Mouse (Mus musculus) lung, adult 18-20 months (tissue): Measurements from ENCODE around the gene Snx20.
A peak's percentile ranks its signal among the peaks of the same experiment; 100 is the strongest.

Source experiments
- DNase-seq, 2 experiments: peaks; one replicate each; pipeline ENCODE4 v3.0.0; 2022; ENCODE audit warnings: mixed read lengths in 2 of 2

The Snx20 gene

DNA sequence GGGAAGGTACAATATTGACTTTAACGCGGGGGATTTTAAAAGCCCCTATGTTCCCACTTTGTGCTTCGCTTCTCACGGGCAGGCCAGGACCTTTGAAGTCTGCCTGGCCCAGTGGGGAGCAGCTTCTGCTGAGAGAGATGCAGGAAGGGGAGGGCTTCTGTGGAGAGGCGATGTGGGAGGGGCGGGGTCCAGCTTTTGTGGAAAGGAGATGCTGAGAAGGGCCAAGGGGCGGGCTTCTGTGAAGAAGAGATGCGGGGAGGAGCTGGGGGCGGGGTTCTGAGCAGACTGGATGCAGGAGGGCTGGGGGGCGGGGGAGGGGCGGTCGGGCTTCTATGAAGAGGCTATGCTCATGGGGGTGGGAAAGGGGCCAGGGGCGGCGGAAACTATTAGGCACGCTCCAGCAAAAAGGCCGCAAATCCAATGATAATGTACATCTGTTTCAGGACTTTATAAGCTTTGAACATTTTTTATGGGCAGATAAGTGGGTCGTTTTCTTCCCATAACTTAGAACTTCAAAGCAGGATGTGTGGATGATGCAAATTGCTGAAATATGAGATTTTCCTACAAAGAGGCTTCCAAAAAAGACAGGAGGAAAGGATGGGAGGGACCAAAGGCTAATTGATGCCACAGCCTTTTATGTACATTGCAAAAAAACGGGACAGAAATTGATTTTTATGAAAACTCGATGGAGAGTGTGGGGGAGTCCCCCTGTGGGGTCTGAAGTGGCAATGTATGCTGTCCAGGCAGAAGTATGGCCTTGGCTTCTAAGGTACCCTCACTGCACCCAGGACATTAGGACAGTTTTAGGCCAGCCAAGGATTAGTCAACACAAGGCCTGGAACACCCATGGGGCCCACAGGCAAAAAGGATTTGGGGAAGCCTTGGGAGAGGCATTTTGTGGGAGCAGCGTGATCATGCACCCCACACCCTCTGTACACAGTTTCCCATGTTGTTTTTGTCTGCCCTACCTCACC lies 31.6 kb downstream of the Snx20 start:
- peak; percentile 36 to 44 for DNase-seq

GRCm38 (mm10) chr8:88603446-88603989 lies 32.4 kb downstream of the Snx20 start:
- DNase-seq, result no peak

GRCm38 (mm10) chr8:88599491-88599890 lies 36.4 kb downstream of the Snx20 start:
- DNase-seq, result no peak

DNA sequence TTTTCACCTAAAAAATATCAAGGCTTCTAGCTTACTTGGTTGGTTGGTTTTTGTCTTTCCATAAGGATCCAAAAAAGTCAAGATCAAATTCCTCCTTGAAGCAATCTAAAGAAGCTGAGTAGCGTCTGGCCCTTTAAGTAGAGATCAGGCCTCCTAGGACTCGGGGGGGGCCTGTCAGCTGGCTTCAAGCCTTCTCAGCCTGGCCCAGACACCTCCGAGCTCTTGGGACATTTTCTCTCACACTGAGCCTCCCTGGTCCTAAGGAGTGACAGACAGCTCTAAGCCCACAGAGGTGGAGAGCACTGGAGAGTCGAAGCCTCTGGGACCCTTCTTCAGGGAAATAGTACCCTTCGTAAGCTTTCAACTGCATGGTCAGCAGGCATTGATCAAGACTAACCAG lies 37.4 kb downstream of the Snx20 start:
- no peak for DNase-seq

DNA sequence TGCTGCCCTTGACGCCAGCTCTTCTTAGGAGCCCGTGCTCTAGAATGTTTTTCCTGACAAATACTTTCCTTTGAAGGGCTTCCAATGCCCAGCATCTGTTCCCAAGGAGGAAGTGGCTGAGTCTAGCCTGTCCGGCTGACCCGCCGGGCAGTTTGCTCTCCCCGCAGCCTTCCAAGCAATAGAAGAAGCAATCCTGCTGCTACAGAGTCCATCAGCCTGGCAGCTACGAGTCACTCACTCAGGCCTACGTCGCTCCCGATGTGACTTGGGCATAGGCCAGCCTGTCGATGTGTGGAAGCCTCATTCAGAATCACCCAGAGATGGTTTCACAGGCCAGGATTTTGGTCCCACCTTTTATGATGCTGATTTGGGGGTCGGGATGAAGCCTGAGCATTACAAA lies 39.9 kb downstream of the Snx20 start:
- DNase-seq, result no peak

- DNase-seq, result no peak
Measured at GRCm38 (mm10) chr8:88593947-88594346, 42.0 kb downstream of the Snx20 start.

GRCm38 (mm10) chr8:88590226-88590625 lies 45.7 kb downstream of the Snx20 start:
- DNase-seq, result no peak

DNA sequence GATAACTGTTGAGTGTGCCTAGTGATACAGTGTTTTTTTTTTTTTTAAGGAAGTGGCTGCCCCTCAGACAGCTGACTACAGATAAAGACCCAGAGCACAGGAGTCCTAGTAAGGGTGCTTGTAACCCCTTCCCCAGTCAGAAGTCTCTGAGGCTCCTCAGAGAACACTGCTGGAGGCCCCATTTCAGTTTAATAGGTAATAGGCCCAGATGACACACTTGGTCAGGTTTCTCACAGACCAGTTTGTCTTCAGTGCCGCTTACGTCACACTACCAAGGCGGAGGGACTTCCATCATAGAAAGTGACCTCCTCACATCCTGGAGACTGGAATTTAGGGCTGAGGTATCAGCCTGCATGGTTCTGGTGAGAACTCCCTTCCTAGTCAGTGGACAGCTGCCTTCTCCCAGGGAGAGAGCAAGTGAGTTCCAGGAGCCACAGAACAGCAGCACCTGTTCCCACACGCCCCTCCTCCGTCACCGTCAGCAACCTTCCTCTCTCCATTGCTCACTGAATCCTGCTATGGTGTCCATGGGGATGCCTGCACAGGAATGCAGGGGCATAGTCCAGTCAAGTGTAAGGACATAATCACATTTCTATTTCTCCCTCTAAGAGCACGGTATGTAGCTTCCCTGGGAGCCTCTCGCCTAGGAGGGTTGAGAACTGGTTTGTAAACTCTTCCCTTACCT lies 47.6 kb downstream of the Snx20 start:
- DNase-seq, result no peak

GRCm38 (mm10) chr8:88583863-88584262 lies 52.1 kb downstream of the Snx20 start:
- DNase-seq, result no peak

DNA sequence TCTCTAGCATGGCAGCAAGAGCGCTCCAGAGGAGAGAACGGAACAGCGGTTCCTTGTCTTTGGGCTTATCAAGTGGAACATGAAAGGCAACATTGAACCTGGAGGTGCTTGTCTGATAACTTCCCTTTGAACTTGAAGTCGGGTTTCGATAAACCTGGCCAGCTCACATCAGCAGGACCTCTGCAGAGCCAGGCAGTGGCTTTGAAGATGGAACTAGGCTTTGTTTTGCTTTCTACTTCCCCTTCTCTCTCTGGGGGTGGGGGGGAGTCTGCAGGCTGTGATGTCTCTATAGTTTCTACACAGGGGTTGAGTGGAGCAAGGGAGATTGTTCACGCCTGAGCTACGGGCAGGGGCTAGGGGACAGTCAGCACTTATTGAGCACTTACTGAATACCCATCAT lies 55.1 kb downstream of the Snx20 start:
- DNase-seq, result no peak

- DNase-seq, result no peak
Measured at GRCm38 (mm10) chr8:88579668-88580330, 56.1 kb downstream of the Snx20 start.

DNA sequence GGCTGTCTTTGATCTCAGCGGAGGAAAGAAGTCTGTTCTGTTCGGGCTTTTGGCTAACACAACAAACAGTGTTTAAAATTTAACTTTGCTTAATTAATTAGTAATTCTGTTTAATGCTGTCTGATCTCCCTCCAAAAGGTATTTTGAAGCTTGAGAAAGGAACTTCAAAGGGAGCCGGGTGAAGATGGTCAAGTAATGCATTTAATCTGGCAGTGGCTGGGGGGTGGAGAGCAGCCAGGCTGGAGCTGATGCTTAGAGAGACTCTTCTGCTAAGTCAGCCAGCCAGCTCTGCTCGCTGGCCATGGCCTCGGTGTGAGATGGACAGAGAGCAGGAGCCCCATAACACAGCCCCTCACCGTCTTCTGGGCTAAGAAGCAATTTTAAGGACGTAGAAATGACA lies 56.7 kb downstream of the Snx20 start:
- DNase-seq, result no peak

GRCm38 (mm10) chr8:88578413-88579175 lies 57.3 kb downstream of the Snx20 start:
- no peak for DNase-seq

- no peak for DNase-seq
Measured at GRCm38 (mm10) chr8:88577666-88578065, 58.3 kb downstream of the Snx20 start.
